In genomic region chr9:44916196-44916595, GRCm38 (mm10) we compare ENCODE assay signal across 9 mouse cellular contexts. TPM values are rescaled to one million over a fixed set of nuclear protein-coding genes. Genes with fewer than 3 reads are reported as not detected.
DNase-seq lines count a peak whose midpoint lies in the region; ATAC-seq and TF ChIP-seq lines count a peak whose summit lies in the region.
"Had no signal": no experiment of that assay in that cellular context is flagged by ENCODE, and none has a peak within 500 bp of the region (broad histone marks: within the 10 kb centered on the region; RNA-seq: fewer than 3 reads in every experiment).

No protein-coding gene starts in this region.

- H3K36me3 ChIP-seq in embryonic facial prominence, embryonic 11.5 days (replicated peaks; ENCODE audit: control insufficient read depth, insufficient read depth, low read depth, low read length), result 0 out of 2 replicates have a peak, but pooled peaks cover 3% of the 10 kb centered on the region

- no peaks in the 10 kb centered on the region for H3K9me3 ChIP-seq in embryonic facial prominence, embryonic 11.5 days (replicated peaks; ENCODE audit: control insufficient read depth, low read length)
- H3K9me3 ChIP-seq: neural tube, embryonic 13.5 days had no signal

- DNase-seq in cerebellum, adult 2 months, result peak; percentile 46 to 60
- DNase-seq in cerebellum, adult 11-12 months, result no peak
- DNase-seq in left cerebral cortex, adult 18-20 months (ENCODE audit: low spot score in 2 of 2), result peak; percentile 24 to 28
- DNase-seq in left cerebral cortex, adult 11 months (ENCODE audit: low spot score), result no peak
- no peak for DNase-seq in Patski (ENCODE audit: low read depth, low spot score)
- peak; percentile 51 for DNase-seq in embryonic facial prominence, embryonic 11.5 days (ENCODE audit: low spot score)
- DNase-seq in lung, postnatal 36 days, result peak; percentile 74
- DNase-seq in thymus, postnatal 14 days, result peak; percentile 72

- no peaks in the 10 kb centered on the region; the same call in 1 of the 2 replicates for H3K4me1 ChIP-seq in cerebellum, adult 2 months (ENCODE audit: control insufficient read depth, insufficient read depth, low read length)
- H3K4me1 ChIP-seq in embryonic facial prominence, embryonic 11.5 days (ENCODE audit: control insufficient read depth, insufficient read depth, low read length), result no peaks in the 10 kb centered on the region

- peak; percentile 72 for TF ChIP-seq CTCF in cerebellum, adult 2 months (IDR thresholded peaks at IDR 0.05; ENCODE audit: borderline replicate concordance, insufficient read depth, low read depth, low read length)
- peak; percentile 71 for TF ChIP-seq CTCF in Patski (IDR thresholded peaks at IDR 0.05)

- no peak for TF ChIP-seq POLR2A in cerebellum, adult 2 months (IDR thresholded peaks at IDR 0.05; ENCODE audit: borderline replicate concordance, insufficient read depth, low read length)

- H3K27me3 ChIP-seq in cerebellum, adult 2 months (ENCODE audit: control insufficient read depth, insufficient read depth, low read length), result no peaks in the 10 kb centered on the region
- no peaks in the 10 kb centered on the region for H3K27me3 ChIP-seq in Patski
- H3K27me3 ChIP-seq in embryonic facial prominence, embryonic 11.5 days (ENCODE audit: control insufficient read depth, insufficient read depth, low read length), result no peaks in the 10 kb centered on the region
- H3K27me3 ChIP-seq: neural tube, embryonic 13.5 days had no signal

- H3K4me2 ChIP-seq in embryonic facial prominence, embryonic 11.5 days (ENCODE audit: low read depth, low read length), result no peak overlapping the region
- H3K4me2 ChIP-seq: neural tube, embryonic 13.5 days had no signal

- no peak overlapping the region for H3K9ac ChIP-seq in embryonic facial prominence, embryonic 11.5 days (replicated peaks; ENCODE audit: low read length)
- H3K9ac ChIP-seq: neural tube, embryonic 13.5 days had no signal

- in situ Hi-C loops in Patski (cut with MboI; ENCODE audit: low pct_unique_long_range_greater_than_20kb), result loop anchor here (5.0 kb wide), 1 partner anchor 74 kb away; no protein-coding TSS in a partner anchor

- no peak for ATAC-seq in Patski
- no peak for ATAC-seq in embryonic facial prominence, embryonic 11.5 days (replicated peaks; ENCODE audit: insufficient number of reproducible peaks, low FRiP score, low TSS enrichment, low read depth)

- WGBS in cerebellum, adult 2 months, result 10% methylated on average over 1 of the region's 1 CpGs
- 81% methylated on average over 1 of the region's 1 CpGs for WGBS in embryonic facial prominence, embryonic 11.5 days

- H3K4me3 ChIP-seq in cerebellum, adult 2 months (replicated peaks; ENCODE audit: insufficient read depth, low read depth, low read length), result no peak overlapping the region
- no peak overlapping the region for H3K4me3 ChIP-seq in embryonic facial prominence, embryonic 11.5 days (ENCODE audit: low read depth, low read length)
- H3K4me3 ChIP-seq: neural tube, embryonic 13.5 days had no signal

- POLR2A ChIA-PET in Patski (lab: Charles Lee), result no interaction called here

- CTCF ChIA-PET in Patski (lab: Charles Lee), result no interaction called here

- H3K27ac ChIP-seq in cerebellum, adult 2 months (ENCODE audit: insufficient read depth, low read length), result no peak overlapping the region
- H3K27ac ChIP-seq in embryonic facial prominence, embryonic 11.5 days (replicated peaks; ENCODE audit: low read depth, low read length), result no peak overlapping the region

RNA-seq across cellular contexts. Expression of gene Atp5l, which starts 4.3 kb away (rescaled TPM):
- 989 and 996 TPM in 2 replicates for polyA plus RNA-seq in cerebellum, adult 2 months (2012; rRNA removed)
- total RNA-seq in left cerebral cortex, adult 18-20 months (2021), result 100 to 1,000 TPM; 316 to 362 TPM
- 440 TPM for polyA plus RNA-seq in Patski (2021)
- polyA plus RNA-seq in embryonic facial prominence, embryonic 11.5 days (2014; fragmentation: Nextera tagmentation; extraction: Ambion mirVana), result 572 and 583 TPM in 2 replicates

RNA-seq across cellular contexts. Expression of gene Kmt2a, which starts 35.1 kb away (rescaled TPM):
- polyA plus RNA-seq in cerebellum, adult 2 months (2012; rRNA removed), result 31.3 and 39.0 TPM in 2 replicates
- total RNA-seq in left cerebral cortex, adult 18-20 months (2021), result 10 to 100 TPM; 84.1 to 88.1 TPM
- 22.2 TPM for polyA plus RNA-seq in Patski (2021)
- 9.8 and 12.2 TPM in 2 replicates for polyA plus RNA-seq in embryonic facial prominence, embryonic 11.5 days (2014; fragmentation: Nextera tagmentation; extraction: Ambion mirVana)

RNA-seq across cellular contexts. Expression of gene Ube4a, which starts 49.2 kb away (rescaled TPM):
- polyA plus RNA-seq in cerebellum, adult 2 months (2012; rRNA removed), result 34.7 and 37.4 TPM in 2 replicates
- total RNA-seq in left cerebral cortex, adult 18-20 months (2021), result 10 to 100 TPM; 66.7 to 69.0 TPM
- polyA plus RNA-seq in Patski (2021), result 44.1 TPM
- 31.3 and 34.3 TPM in 2 replicates for polyA plus RNA-seq in embryonic facial prominence, embryonic 11.5 days (2014; fragmentation: Nextera tagmentation; extraction: Ambion mirVana)

Comparison
In these comparisons a context has a peak if more than half of its experiments do, and no peak if none do; other contexts are left out.
1. DNase-seq: peak in cerebellum, adult 2 months (2 of 2), left cerebral cortex, adult 18-20 months (2 of 2), embryonic facial prominence, embryonic 11.5 days (single experiment), lung, postnatal 36 days (single experiment) and thymus, postnatal 14 days (single experiment); none in cerebellum, adult 11-12 months (single experiment), left cerebral cortex, adult 11 months (single experiment) and Patski (single experiment).